10 mouse cellular contexts compared by ENCODE assay signal in the genomic region with DNA sequence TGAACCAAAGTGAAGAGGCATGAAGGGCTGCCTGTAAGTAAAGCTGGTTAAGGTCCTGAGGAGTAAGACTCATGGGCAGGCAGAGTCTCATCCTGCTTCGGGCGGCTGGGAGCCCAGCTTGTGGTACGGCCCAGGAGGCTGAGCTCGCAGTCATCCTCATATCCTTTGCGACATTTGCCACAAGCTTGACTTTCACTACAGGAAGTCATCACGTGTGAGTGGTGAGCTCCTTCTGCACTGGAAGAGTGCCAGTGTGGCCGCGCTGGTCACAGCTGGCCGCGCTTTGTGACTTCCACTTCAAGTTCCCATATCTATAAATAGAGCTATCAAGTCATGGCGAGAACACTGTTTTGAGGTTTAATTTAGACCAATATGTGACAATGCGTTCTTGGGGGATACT. TPM values are rescaled to one million over a fixed set of nuclear protein-coding genes. Genes with fewer than 3 reads are reported as not detected.
DNase-seq lines count a peak whose midpoint lies in the region; TF ChIP-seq lines count a peak whose summit lies in the region.
"Had no signal": no experiment of that assay in that cellular context is flagged by ENCODE, and none has a peak within 500 bp of the region (broad histone marks: within the 10 kb centered on the region; RNA-seq: fewer than 3 reads in every experiment).

No protein-coding gene starts in this region.

- H3K27me3 ChIP-seq in thymus, adult 2 months (ENCODE audit: control insufficient read depth, insufficient read depth, low read length) = no peaks in the 10 kb centered on the region

- WGBS in thymus, adult 2 months = 4% methylated on average over 12 of the region's 12 CpGs

- H3K4me1 ChIP-seq in thymus, adult 2 months (replicated peaks; ENCODE audit: control insufficient read depth, insufficient read depth, low read length) = peaks cover 10% of the 10 kb centered on the region

- TF ChIP-seq POLR2A in thymus, adult 2 months (IDR thresholded peaks at IDR 0.05; ENCODE audit: control insufficient read depth, extremely low read depth, insufficient read depth, low read length, poor library complexity) = no peak

- intact Hi-C loops in heart, postnatal 25 days (cut with DNase I) = no loop called here

- no peak overlapping the region for H3K27ac ChIP-seq in layer of hippocampus, adult 2 months
- no peak overlapping the region for H3K27ac ChIP-seq in thymus, adult 2 months (ENCODE audit: control insufficient read depth, insufficient read depth, low read length)

- TF ChIP-seq CTCF in layer of hippocampus, adult 2 months (conservative IDR thresholded peaks at IDR 0.05) = no peak
- no peak for TF ChIP-seq CTCF in thymus, adult 2 months (IDR thresholded peaks at IDR 0.05; ENCODE audit: borderline replicate concordance, control insufficient read depth, extremely low read depth, insufficient read depth, low read length, poor library complexity)

- peak; percentile 22 to 35 for DNase-seq in layer of hippocampus, postnatal 10 days (ENCODE audit: low spot score in 2 of 2)
- no peak for DNase-seq in layer of hippocampus, adult 2 months (ENCODE audit: low spot score in 2 of 2)
- peak; percentile 60 for DNase-seq in adrenal gland, postnatal 14 days
- DNase-seq in heart, postnatal 25 days (ENCODE audit: low spot score) = peak; percentile 62
- DNase-seq in lung, postnatal 14 days = peak; percentile 73
- peak; percentile 20 for DNase-seq in thymus, adult 2 months
- no peak for DNase-seq in ovary, postnatal 36 days (ENCODE audit: low spot score)
- DNase-seq in frontal cortex, postnatal 36 days (ENCODE audit: low spot score in 2 of 2) = no peak

- H3K36me3 ChIP-seq in thymus, adult 2 months (ENCODE audit: control insufficient read depth, insufficient read depth, low read length) = no peaks in the 10 kb centered on the region

- H3K4me3 ChIP-seq in layer of hippocampus, adult 2 months = no peak overlapping the region
- H3K4me3 ChIP-seq in thymus, adult 2 months (ENCODE audit: control insufficient read depth, insufficient read depth, low read length) = no peak overlapping the region

RNA-seq across cellular contexts. Expression of gene Rfx4, which starts 18.7 kb away (rescaled TPM):
- 10 to 100 TPM; 12.0 to 14.2 TPM for total RNA-seq in layer of hippocampus, postnatal 10 days (2021)
- total RNA-seq in layer of hippocampus, adult 2 months (2021) = 10 to 100 TPM; 10.7 to 12.1 TPM
- 0.63 and 1.1 TPM in 2 replicates for total RNA-seq in adrenal gland, postnatal 14 days (2021)
- total RNA-seq in heart, postnatal 25 days (2021) = under 1 TPM in 1 of 2 experiments, not detected in 1; 0.16 TPM
- 0.04 and 0.12 TPM in 2 replicates for polyA plus RNA-seq in thymus, adult 2 months (2012; rRNA removed)
- polyA plus RNA-seq: large intestine, adult 2 months; stomach, embryonic 14.5 days had no signal

Comparison
In these comparisons a context has a peak if more than half of its experiments do, and no peak if none do; other contexts are left out.
1. DNase-seq: peak in layer of hippocampus, postnatal 10 days (2 of 2), adrenal gland, postnatal 14 days (single experiment), heart, postnatal 25 days (single experiment), lung, postnatal 14 days (single experiment) and thymus, adult 2 months (single experiment); none in layer of hippocampus, adult 2 months (0 of 2), ovary, postnatal 36 days (single experiment) and frontal cortex, postnatal 36 days (0 of 2).